Mouse (Mus musculus) thymus, adult 2 months (tissue): ENCODE measurements around the gene Usp34.

Experiments used
- CTCF ChIP-seq: fragments of 200-500 bp; IDR thresholded peaks from 2 replicates; pipeline ENCODE4 v1.5.1; 2012; ENCODE audit warnings: mild to moderate bottlenecking, control low read depth, low read length, moderate library complexity, borderline replicate concordance; ENCODE audit not compliant: control insufficient read depth, poor library complexity, insufficient read depth; ENCODE audit errors: extremely low read depth
- POLR2A ChIP-seq: fragments of 200-500 bp; IDR thresholded peaks from 2 replicates; pipeline ENCODE4 v1.6.1; 2012; ENCODE audit warnings: mild to moderate bottlenecking, low read length, control low read depth, moderate library complexity; ENCODE audit not compliant: control insufficient read depth, poor library complexity, insufficient read depth; ENCODE audit errors: extremely low read depth

GRCm38 (mm10) chr11:23362305-23362704 lies 55.6 kb downstream of the Usp34 start:
- TF ChIP-seq CTCF (no peak), POLR2A (no peak)
